ENCODE assay signal across 16 mouse cellular contexts in genomic region chr8:26834604-26835003, GRCm38 (mm10).
"Had no signal": no experiment of that assay in that cellular context is flagged by ENCODE, and none has a peak within 500 bp of the region (broad histone marks: within the 10 kb centered on the region; RNA-seq: fewer than 3 reads in every experiment).

No protein-coding gene starts in this region.

- DNase-seq: lung, adult 18-20 months; lung, postnatal 10 days; lung, postnatal 4 days; retina, postnatal 1 day; right cerebral cortex, adult 18-20 months; right cerebral cortex, postnatal 25 days; thymus, adult 18-20 months; thymus, postnatal 14 days; thymus, postnatal 36 days had no signal

- H3K4me2 ChIP-seq: lung, embryonic 14.5 days; midbrain, embryonic 11.5 days; midbrain, embryonic 13.5 days; neural tube, embryonic 13.5 days; neural tube, embryonic 15.5 days had no signal

- H3K4me3 ChIP-seq: midbrain, embryonic 13.5 days; myocyte; neural tube, embryonic 13.5 days; neural tube, embryonic 15.5 days had no signal

- H3K9ac ChIP-seq: lung, embryonic 14.5 days; midbrain, embryonic 13.5 days; neural tube, embryonic 13.5 days; neural tube, embryonic 15.5 days had no signal

- ATAC-seq: midbrain, embryonic 13.5 days; midbrain, embryonic 16.5 days had no signal

- H3K9me3 ChIP-seq: midbrain, embryonic 13.5 days; neural tube, embryonic 13.5 days; neural tube, embryonic 15.5 days had no signal

- H3K36me3 ChIP-seq: midbrain, embryonic 13.5 days; neural tube, embryonic 13.5 days; neural tube, embryonic 15.5 days had no signal

- H3K27ac ChIP-seq: midbrain, embryonic 13.5 days; neural tube, embryonic 13.5 days; neural tube, embryonic 15.5 days had no signal

- H3K27me3 ChIP-seq: midbrain, embryonic 13.5 days had no signal
